Mouse (Mus musculus) kidney, postnatal 36 days (tissue): ENCODE results near the gene Gm49450.

Experiments used
- DNase-seq, 2 experiments: peaks; one replicate each; pipeline ENCODE4 v3.0.0; 2021 to 2022; ENCODE audit warnings: mixed read lengths in 2 of 2

The Gm49450 gene

DNA sequence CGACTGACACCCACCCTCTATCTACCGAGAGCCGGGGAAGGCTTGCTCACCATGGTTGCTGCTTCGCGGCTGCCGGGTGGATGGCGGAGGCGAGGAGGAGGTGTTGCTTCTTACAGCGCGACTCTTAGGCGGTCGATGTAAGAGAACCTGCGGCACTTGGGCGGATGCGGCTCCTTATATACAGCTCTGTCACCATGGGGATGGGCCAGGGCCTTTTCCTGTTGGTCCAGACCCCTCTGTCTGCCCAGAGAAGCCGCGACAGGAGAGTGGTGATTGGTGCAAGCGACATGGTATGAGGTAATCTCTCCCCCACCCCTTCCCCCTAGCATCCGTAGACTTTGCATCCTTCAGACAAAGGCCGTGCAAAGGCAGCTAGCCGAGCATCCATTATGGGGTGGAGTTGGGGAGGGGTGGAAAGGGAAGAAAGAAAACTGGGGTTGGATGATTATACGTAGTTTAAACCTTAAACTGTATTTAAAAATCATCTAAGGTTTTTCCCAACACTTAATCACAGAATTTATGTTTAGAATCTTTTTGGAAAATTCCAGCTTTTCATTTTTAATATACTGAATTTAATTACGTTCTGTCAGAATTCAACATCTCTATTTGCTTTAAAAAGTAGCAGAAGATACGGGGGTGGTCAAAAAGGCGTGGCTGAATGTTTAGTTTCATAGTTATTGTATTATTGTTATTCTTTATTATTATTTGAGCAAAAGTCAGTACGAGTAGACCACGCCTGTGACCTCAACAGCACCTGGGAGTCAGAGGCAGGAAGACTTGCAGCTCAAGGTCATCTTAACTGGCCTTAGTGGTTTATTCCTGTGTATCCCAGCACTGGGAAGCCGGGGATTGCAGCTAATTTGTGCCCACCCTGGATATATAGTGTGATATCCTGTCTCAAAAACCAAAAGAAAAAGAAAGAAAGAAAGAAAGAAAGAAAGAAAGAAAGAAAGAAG lies at the start of gene Gm49450, which contains the start of gene Tuba1a:
Gene Gm49450, minus strand, starts transcription at position 151 of the 956 bp plus-strand sequence.
Gene Tuba1a, minus strand, starts transcription at position 303 of the 956 bp plus-strand sequence.
- DNase-seq: peak; percentile 85 to 91

DNA sequence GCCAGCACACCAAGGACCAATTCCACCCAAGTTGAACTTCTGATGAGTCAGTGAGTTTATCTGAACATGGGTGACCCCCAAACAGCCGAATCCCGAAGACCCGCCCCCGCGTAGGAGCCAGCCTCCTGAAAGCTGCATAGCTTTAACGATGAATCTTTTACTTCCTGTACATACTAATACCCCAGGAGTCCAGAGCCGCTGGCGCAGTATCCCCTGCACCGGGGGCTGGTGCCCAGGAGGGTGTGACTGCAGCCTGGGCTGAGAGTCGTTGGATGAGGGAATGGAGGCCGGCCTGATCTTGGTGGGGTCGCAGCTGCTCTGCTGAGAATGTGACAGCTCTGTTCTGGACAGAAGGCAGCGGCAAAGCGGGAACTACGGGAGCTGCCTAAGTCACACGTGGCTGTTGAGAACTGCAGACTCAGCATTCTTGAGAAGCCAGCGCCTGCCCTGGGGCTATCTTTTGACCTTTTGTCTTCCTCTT lies 48.1 kb upstream of the Gm49450 start:
- peak in 1 of 2 experiments; percentile 68 for DNase-seq

GRCm38 (mm10) chr15:99000535-99001283 lies 47.4 kb upstream of the Gm49450 start:
- DNase-seq: peak; percentile 73 to 82

- DNase-seq: no peak
These were observed 45.4 kb upstream of the Gm49450 start for GRCm38 (mm10) chr15:98998775-98999157.

DNA sequence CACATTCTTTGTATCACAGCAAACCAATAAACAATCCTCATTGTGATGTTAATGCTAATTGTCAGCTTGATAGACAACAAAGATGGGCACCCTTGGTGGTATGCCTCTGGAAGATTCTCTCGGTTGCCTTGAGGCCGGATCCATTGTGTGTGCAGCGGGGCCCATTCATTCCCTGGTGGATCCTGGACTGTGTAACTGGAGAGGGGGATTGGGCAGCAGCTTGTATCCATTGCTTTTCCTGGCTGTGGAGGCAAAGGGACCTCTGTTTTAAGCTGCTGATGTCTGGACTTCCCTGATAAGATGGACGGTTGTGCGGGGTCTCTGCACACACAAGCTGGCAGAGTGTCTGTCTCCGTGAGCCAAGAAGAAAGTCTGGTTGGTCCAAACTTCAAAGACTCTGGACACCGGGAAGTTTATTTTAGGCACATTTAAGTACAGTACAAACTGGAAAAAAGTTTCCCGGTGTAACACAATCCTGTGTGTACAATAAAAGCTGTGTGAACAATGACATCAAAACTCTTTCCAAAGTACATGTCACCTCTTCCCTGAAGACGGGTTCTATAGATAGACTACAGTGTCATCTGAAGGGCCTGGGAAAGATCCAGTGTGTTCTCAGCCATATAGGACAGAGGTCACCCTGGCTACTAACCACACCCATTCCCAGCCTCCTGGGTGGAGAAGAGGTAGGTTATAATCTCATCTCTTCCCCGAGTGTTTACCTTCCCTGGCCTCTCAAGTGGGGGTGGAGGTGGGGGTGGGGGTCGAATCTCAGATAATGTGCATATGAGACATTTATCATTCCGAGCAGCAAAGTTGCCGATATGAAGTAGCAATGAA lies 44.8 kb upstream of the Gm49450 start:
- no peak for DNase-seq

DNA sequence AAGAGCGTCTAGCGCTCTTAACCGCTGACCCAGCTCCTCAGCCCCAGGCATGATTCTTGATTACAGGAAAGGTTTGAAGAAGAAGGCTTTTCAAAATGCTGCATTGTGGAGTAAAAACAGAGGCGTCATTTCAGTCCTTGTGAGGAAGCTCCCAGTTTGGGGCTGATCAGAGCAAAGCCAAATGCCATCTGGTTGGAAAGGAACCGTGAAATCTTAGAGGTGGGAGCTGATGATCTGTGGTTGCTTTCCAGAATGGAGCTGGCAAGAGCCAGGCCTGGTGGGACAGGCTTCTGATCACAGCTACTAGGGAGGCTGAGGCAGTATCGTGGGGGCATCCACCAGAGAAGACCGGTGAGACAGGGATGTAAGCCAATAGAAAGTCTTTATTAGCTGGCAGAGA lies 43.5 kb upstream of the Gm49450 start:
- no peak for DNase-seq

DNA sequence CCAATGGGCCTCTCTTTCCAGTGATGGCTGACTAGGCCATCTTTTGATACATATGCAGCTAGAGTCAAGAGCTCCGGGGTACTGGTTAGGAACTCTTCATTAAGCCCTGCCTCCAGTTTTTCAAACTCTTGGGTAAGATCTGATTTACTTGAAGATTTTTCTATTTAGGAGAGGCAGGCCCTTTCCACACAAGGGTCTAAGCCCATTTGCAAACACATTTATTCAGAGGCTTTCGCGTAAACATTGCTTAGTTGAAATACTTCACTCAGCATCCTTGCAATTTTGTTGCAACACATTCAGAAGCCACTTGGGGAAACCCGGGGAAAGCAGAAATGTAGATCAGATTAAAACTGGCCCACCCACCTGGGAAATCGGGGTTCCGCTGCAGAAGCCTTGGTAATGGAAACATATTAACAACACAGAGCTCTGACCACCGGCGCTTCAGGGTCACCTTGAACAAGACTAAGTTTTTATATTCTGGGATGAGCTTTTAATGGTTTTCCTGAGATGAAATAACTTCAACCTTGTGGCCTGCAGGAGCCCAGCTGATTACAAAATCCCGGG lies 41.7 kb upstream of the Gm49450 start:
- DNase-seq: no peak

GRCm38 (mm10) chr15:98993865-98994264 lies 40.5 kb upstream of the Gm49450 start:
- peak; percentile 88 to 94 for DNase-seq

- peak; percentile 95 to 98 for DNase-seq
These were observed 39.9 kb upstream of the Gm49450 start for GRCm38 (mm10) chr15:98993093-98993793.

- DNase-seq: peak in 1 of 2 experiments; percentile 56
These were observed 38.9 kb upstream of the Gm49450 start for GRCm38 (mm10) chr15:98992086-98992912.

DNA sequence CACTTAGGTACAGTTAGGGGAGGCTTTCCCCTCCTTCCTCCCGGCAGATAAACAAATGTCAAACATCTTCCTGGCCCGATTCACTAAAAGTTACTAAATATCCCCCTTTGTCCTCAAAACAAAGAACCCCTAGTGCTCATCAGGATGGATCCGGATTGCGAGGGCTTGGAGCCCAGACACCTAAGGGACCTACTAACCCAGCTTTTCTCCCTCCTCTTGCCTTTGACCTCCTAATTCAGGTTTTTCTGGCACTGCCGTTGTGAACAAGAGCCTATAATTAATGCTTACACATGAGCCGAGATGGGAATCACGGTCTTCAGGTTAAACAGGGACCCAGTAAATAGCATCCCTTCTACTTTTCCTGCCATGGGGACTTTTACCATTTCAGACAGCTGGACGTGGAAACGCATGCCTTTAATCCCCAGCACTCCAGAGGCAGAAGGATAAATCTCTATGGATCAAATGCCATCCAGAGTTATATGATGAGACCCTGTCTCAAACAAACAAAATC lies 38.2 kb upstream of the Gm49450 start:
- DNase-seq: no peak

DNA sequence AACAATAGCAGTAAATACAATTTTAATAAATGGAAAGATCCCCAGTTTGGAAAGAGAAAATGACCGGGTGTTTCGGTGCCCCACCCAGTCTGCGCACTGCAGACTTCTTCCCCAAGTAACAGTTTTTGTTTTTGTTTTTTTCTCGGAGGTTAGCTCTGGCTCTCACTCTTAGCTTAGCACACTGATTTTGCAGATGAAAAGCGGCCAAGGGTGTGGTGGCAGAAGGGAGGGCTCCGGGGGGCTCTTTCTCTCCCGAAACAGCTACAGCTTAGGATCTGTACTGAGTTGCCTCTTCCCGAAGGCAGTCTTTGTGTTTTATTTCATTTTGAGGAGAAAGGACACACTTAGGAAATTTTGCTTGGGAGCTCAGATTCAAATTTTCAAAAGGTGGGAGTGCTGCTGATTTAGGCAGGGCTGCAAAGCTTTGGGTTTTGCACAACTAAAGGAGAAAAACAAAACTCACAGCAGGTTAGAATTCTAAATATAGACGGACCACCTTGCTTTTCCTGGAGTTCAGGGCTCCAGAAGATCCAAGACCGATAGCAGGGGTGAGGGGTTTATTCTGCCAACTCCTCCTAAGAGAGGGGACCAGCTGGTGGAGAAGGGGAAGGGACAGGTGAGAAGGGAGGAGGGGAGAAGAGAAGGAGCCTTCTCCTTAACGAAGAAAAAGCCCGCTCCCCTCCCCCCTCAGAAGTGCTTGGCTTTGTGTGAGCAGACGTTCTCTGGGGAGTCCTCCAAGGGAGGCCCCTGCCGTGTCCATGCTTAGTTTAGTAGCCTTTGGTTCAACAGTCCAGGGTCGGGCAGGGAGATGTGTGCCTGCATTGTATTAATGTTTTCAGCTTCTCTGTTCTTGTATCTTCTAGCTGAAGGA lies 37.6 kb upstream of the Gm49450 start:
- DNase-seq: no peak

- DNase-seq: no peak
These were observed 36.5 kb upstream of the Gm49450 start for GRCm38 (mm10) chr15:98989701-98990430.

- no peak for DNase-seq
These were observed 35.4 kb upstream of the Gm49450 start for GRCm38 (mm10) chr15:98988787-98989186.

- peak in 1 of 2 experiments; percentile 39 for DNase-seq
These were observed 34.4 kb upstream of the Gm49450 start for GRCm38 (mm10) chr15:98987661-98988181.

DNA sequence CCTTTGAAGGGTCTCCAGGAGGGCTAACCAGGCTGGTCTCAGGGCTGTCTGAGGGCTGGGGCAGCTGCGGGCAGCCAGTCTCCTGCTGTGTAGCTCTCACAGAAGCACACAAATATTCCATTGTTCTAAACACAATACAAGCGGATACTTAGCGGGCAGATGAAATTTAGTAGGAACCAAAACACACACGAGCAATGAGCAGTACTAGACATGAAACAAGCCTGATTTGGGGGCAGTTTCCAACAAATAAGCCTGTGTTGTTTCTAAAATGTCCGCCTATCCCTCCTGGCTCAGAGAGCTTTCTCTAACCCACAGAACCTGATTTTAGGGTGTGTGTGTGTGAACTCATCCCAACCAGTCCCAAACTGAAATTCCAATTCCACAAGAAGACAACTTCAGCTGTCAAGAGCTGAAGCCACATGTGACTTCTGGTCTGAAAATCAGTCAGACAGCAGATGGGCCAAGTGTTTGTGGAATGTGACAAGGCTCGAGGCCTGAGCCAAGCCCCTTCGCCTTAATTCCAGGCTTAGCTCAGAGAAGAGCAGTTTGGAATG lies 33.8 kb upstream of the Gm49450 start:
- DNase-seq: no peak

GRCm38 (mm10) chr15:98985982-98986715 lies 32.8 kb upstream of the Gm49450 start:
- no peak for DNase-seq
